Mouse (Mus musculus) liver, adult 2 months (tissue): ENCODE measurements around the gene Cfap97d2.

Experiments
- CTCF ChIP-seq: fragments of 200-500 bp; IDR thresholded peaks from 2 replicates; pipeline ENCODE4 v1.5.1; 2011; ENCODE audit warnings: low read depth, low read length, control low read depth
- POLR2A ChIP-seq: fragments of 200-500 bp; IDR thresholded peaks from 2 replicates; pipeline ENCODE4 v1.6.1; 2011; ENCODE audit warnings: low read length, control low read depth; ENCODE audit not compliant: insufficient read depth; ENCODE audit errors: extremely low read depth

DNA sequence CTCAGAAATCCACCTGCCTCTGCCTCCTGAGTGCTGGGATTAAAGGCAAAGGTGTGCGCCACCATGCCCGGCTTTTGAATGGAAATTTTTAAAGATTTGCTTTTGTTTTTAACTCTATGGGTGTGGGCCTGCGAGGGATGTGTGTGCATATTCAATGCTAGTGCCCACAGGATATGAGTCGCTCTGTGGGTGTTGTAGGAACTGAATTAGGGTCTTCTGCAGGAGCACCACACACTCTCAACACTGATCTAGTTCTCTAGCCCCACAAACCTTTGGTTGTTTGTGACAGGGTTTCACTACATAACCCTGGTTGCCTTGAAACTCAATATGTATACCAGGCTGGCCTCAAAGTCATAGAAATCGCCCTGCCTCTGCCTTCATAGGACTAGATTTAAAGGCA, 16.4 kb upstream of the Cfap97d2 start:
- TF ChIP-seq POLR2A = no peak
- no peak for TF ChIP-seq CTCF
